In genomic region chrX:157489871-157490721, GRCm38 (mm10) we compare ENCODE assay signal across 8 mouse cellular contexts. TPM values are rescaled to one million over a fixed set of nuclear protein-coding genes. Genes with fewer than 3 reads are reported as not detected.
DNase-seq lines count a peak whose midpoint lies in the region; ATAC-seq and TF ChIP-seq lines count a peak whose summit lies in the region.

No protein-coding gene starts in this region.

- 10% methylated on average over 9 of the region's 9 CpGs for WGBS in lung, embryonic 14.5 days
- WGBS in embryonic facial prominence, embryonic 14.5 days = 24% methylated on average over 9 of the region's 9 CpGs
- WGBS in limb, embryonic 15.5 days = 23% methylated on average over 9 of the region's 9 CpGs
- WGBS in stomach, embryonic 14.5 days = 28% methylated on average over 9 of the region's 9 CpGs

- H3K4me2 ChIP-seq in lung, embryonic 14.5 days = peak overlapping the region; percentile 59
- peak overlapping the region; percentile 57 for H3K4me2 ChIP-seq in embryonic facial prominence, embryonic 14.5 days (ENCODE audit: low read depth, low read length)
- peak overlapping the region; percentile 52 for H3K4me2 ChIP-seq in limb, embryonic 15.5 days
- peak overlapping the region; percentile 42 for H3K4me2 ChIP-seq in stomach, embryonic 14.5 days (replicated peaks; ENCODE audit: low read depth, low read length)

- peak; percentile 33 for DNase-seq in lung, embryonic 14.5 days
- DNase-seq in lung, postnatal 10 days = no peak
- DNase-seq in embryonic facial prominence, embryonic 14.5 days (ENCODE audit: low spot score) = peak; percentile 1
- DNase-seq in layer of hippocampus, adult 8-10 months (ENCODE audit: low spot score in 2 of 2) = no peak
- no peak for DNase-seq in adrenal gland, postnatal 14 days

- no peaks in the 10 kb centered on the region for H3K27me3 ChIP-seq in lung, embryonic 14.5 days (ENCODE audit: insufficient read depth, low read length)
- no peaks in the 10 kb centered on the region for H3K27me3 ChIP-seq in embryonic facial prominence, embryonic 14.5 days (replicated peaks; ENCODE audit: control insufficient read depth, insufficient read depth, low read length)
- H3K27me3 ChIP-seq in limb, embryonic 15.5 days = no peaks in the 10 kb centered on the region
- no peaks in the 10 kb centered on the region for H3K27me3 ChIP-seq in stomach, embryonic 14.5 days (ENCODE audit: control insufficient read depth, insufficient read depth, low read length)

- H3K4me1 ChIP-seq in lung, embryonic 14.5 days (ENCODE audit: insufficient read depth) = no peaks in the 10 kb centered on the region
- no peaks in the 10 kb centered on the region for H3K4me1 ChIP-seq in embryonic facial prominence, embryonic 14.5 days (ENCODE audit: control insufficient read depth, insufficient read depth, low read length)
- no peaks in the 10 kb centered on the region for H3K4me1 ChIP-seq in limb, embryonic 15.5 days
- no peaks in the 10 kb centered on the region for H3K4me1 ChIP-seq in stomach, embryonic 14.5 days (ENCODE audit: control insufficient read depth, insufficient read depth, low read length)

- no peak for ATAC-seq in lung, embryonic 14.5 days (ENCODE audit: insufficient read depth)
- ATAC-seq in embryonic facial prominence, embryonic 14.5 days (ENCODE audit: low read depth) = no peak
- ATAC-seq in limb, embryonic 15.5 days (ENCODE audit: insufficient number of reproducible peaks, low FRiP score, low TSS enrichment, low read depth) = no peak
- ATAC-seq in stomach, embryonic 14.5 days (ENCODE audit: insufficient number of reproducible peaks, insufficient read depth, low FRiP score, low read depth) = no peak
- ATAC-seq in erythroid progenitor cell, adult 5-6 weeks (replicated peaks; ENCODE audit: low FRiP score, poor library complexity, severe bottlenecking) = no peak

- TF ChIP-seq CTCF in lung, embryonic 14.5 days (IDR thresholded peaks at IDR 0.05; ENCODE audit: low read depth) = no peak

- H3K9ac ChIP-seq in lung, embryonic 14.5 days = peak overlapping the region; percentile 78
- peak overlapping the region; percentile 77; the same call in 1 of the 2 replicates for H3K9ac ChIP-seq in embryonic facial prominence, embryonic 14.5 days (ENCODE audit: low read depth, low read length)
- no peak overlapping the region for H3K9ac ChIP-seq in limb, embryonic 15.5 days
- 0 out of 2 replicates have a peak overlapping the region, but pooled peaks have one; percentile 60 for H3K9ac ChIP-seq in stomach, embryonic 14.5 days (replicated peaks; ENCODE audit: low read depth, low read length)

- H3K27ac ChIP-seq in lung, embryonic 14.5 days (ENCODE audit: low read depth) = peak overlapping the region; percentile 82; the same call in 1 of the 2 replicates
- no peak overlapping the region for H3K27ac ChIP-seq in embryonic facial prominence, embryonic 14.5 days (replicated peaks; ENCODE audit: low read depth, low read length)
- H3K27ac ChIP-seq in limb, embryonic 15.5 days = no peak overlapping the region
- H3K27ac ChIP-seq in stomach, embryonic 14.5 days (ENCODE audit: low read length) = no peak overlapping the region

- H3K4me3 ChIP-seq in lung, embryonic 14.5 days (ENCODE audit: low read depth, low read length) = peak overlapping the region; percentile 65
- H3K4me3 ChIP-seq in embryonic facial prominence, embryonic 14.5 days (ENCODE audit: low read depth, low read length) = peak overlapping the region; percentile 63
- peak overlapping the region; percentile 59 for H3K4me3 ChIP-seq in limb, embryonic 15.5 days
- H3K4me3 ChIP-seq in stomach, embryonic 14.5 days (ENCODE audit: low read depth, low read length) = peak overlapping the region; percentile 63

- H3K9me3 ChIP-seq in lung, embryonic 14.5 days (ENCODE audit: low read depth, low read length) = no peaks in the 10 kb centered on the region
- H3K9me3 ChIP-seq in embryonic facial prominence, embryonic 14.5 days (ENCODE audit: control insufficient read depth, low read length) = no peaks in the 10 kb centered on the region
- no peaks in the 10 kb centered on the region for H3K9me3 ChIP-seq in limb, embryonic 15.5 days
- no peaks in the 10 kb centered on the region for H3K9me3 ChIP-seq in stomach, embryonic 14.5 days (ENCODE audit: control insufficient read depth, low read depth, low read length)

- no peaks in the 10 kb centered on the region for H3K36me3 ChIP-seq in lung, embryonic 14.5 days (ENCODE audit: insufficient read depth)
- H3K36me3 ChIP-seq in embryonic facial prominence, embryonic 14.5 days (ENCODE audit: control insufficient read depth, insufficient read depth, low read length) = no peaks in the 10 kb centered on the region
- no peaks in the 10 kb centered on the region for H3K36me3 ChIP-seq in limb, embryonic 15.5 days
- H3K36me3 ChIP-seq in stomach, embryonic 14.5 days (ENCODE audit: control insufficient read depth, insufficient read depth, low read length) = no peaks in the 10 kb centered on the region

RNA-seq across cellular contexts. Expression of gene Sms, which starts 2.0 kb away (rescaled TPM):
- polyA plus RNA-seq in lung, embryonic 14.5 days (2014; fragmentation: Nextera tagmentation; extraction: Ambion mirVana) = 81.1 and 95.3 TPM in 2 replicates
- 56.2 and 67.2 TPM in 2 replicates for polyA plus RNA-seq in embryonic facial prominence, embryonic 14.5 days (2014; fragmentation: Nextera tagmentation; extraction: Ambion mirVana)
- polyA plus RNA-seq in limb, embryonic 15.5 days (2015; fragmentation: Nextera tagmentation; extraction: Ambion mirVana) = 43.2 and 46.6 TPM in 2 replicates
- 59.1 and 60.4 TPM in 2 replicates for polyA plus RNA-seq in stomach, embryonic 14.5 days (2014; fragmentation: Nextera tagmentation; extraction: Ambion mirVana)
- total RNA-seq in layer of hippocampus, adult 8-10 months (2022) = 100 to 1,000 TPM in 1 of 4 experiments, 10 to 100 TPM in 3; 69.7 to 105 (median 90.4) TPM
- total RNA-seq in adrenal gland, postnatal 14 days (2021) = 14.7 and 21.9 TPM in 2 replicates
- 7.6 and 12.6 TPM in 2 replicates for total RNA-seq in erythroid progenitor cell, adult 5-6 weeks (2015; ENCODE audit: low replicate concordance)
- 4.7 TPM in 1 of 2 replicates, not detected in the other for total RNA-seq in erythroid progenitor cell, adult 5-6 weeks (2017; ENCODE audit: low replicate concordance)

Comparison
In these comparisons a context has a peak if more than half of its experiments do, and no peak if none do; other contexts are left out.
1. DNase-seq: peak in lung, embryonic 14.5 days (single experiment) and embryonic facial prominence, embryonic 14.5 days (single experiment); none in lung, postnatal 10 days (single experiment), layer of hippocampus, adult 8-10 months (0 of 2) and adrenal gland, postnatal 14 days (single experiment).
2. Peak in every context shown above with its lines, with median percentiles within 50 percentile points of each other: H3K4me2 ChIP-seq and H3K4me3 ChIP-seq.